In genomic region chr2:35861185-35861584, GRCm38 (mm10) we compare ENCODE assay signal across 19 mouse cellular contexts.
DNase-seq lines count a peak whose midpoint lies in the region; ATAC-seq and TF ChIP-seq lines count a peak whose summit lies in the region.
"Had no signal": no experiment of that assay in that cellular context is flagged by ENCODE, and none has a peak within 500 bp of the region (broad histone marks: within the 10 kb centered on the region; RNA-seq: fewer than 3 reads in every experiment).

No protein-coding gene starts in this region.

- no peak overlapping the region for H3K4me2 ChIP-seq in heart, embryonic 13.5 days
- no peak overlapping the region for H3K4me2 ChIP-seq in lung, embryonic 15.5 days
- H3K4me2 ChIP-seq: hindbrain, embryonic 12.5 days; liver, embryonic 11.5 days had no signal

- no peak for TF ChIP-seq POLR2A in heart, adult 2 months (IDR thresholded peaks at IDR 0.05; ENCODE audit: insufficient read depth, low read depth, low read length)

- no peak for TF ChIP-seq CTCF in heart, adult 2 months (IDR thresholded peaks at IDR 0.05)

- no peak for ATAC-seq in heart, embryonic 13.5 days (ENCODE audit: extremely low read depth, insufficient number of reproducible peaks, low FRiP score, low TSS enrichment)
- ATAC-seq in lung, embryonic 15.5 days (ENCODE audit: borderline replicate concordance, extremely low read depth, low FRiP score, low TSS enrichment): peak; percentile 52
- ATAC-seq in inflammation-experienced regulatory T-cells, adult 6 months: no peak
- ATAC-seq: intestine, embryonic 16.5 days had no signal

- H3K9ac ChIP-seq in heart, embryonic 13.5 days: no peak overlapping the region
- no peak overlapping the region for H3K9ac ChIP-seq in heart, adult 2 months (ENCODE audit: low read depth, low read length)
- no peak overlapping the region for H3K9ac ChIP-seq in lung, embryonic 15.5 days
- H3K9ac ChIP-seq: hindbrain, embryonic 12.5 days had no signal

- no peak for TF ChIP-seq EP300 in heart, adult 2 months (IDR thresholded peaks at IDR 0.05; ENCODE audit: insufficient read depth, low read depth, low read length)

- peaks cover 32% of the 10 kb centered on the region for H3K4me1 ChIP-seq in heart, embryonic 13.5 days
- no peaks in the 10 kb centered on the region for H3K4me1 ChIP-seq in heart, adult 2 months (ENCODE audit: control insufficient read depth, insufficient read depth, low read length)
- H3K4me1 ChIP-seq in lung, embryonic 15.5 days: peaks cover 17% of the 10 kb centered on the region; the same call in 1 of the 2 replicates

- peaks cover 19% of the 10 kb centered on the region for H3K27me3 ChIP-seq in heart, embryonic 13.5 days (replicated peaks)
- no peaks in the 10 kb centered on the region for H3K27me3 ChIP-seq in heart, adult 2 months (ENCODE audit: control insufficient read depth, insufficient read depth, low read length)
- H3K27me3 ChIP-seq in lung, embryonic 15.5 days: no peaks in the 10 kb centered on the region
- H3K27me3 ChIP-seq: hindbrain, embryonic 12.5 days had no signal

- no peaks in the 10 kb centered on the region for H3K36me3 ChIP-seq in heart, embryonic 13.5 days
- no peaks in the 10 kb centered on the region for H3K36me3 ChIP-seq in heart, adult 2 months (ENCODE audit: control insufficient read depth, insufficient read depth, low read length)
- H3K36me3 ChIP-seq in lung, embryonic 15.5 days: no peaks in the 10 kb centered on the region
- H3K36me3 ChIP-seq: hindbrain, embryonic 12.5 days had no signal

- intact Hi-C loops in heart, adult 2 months (cut with DNase I): no loop called here

- peak overlapping the region; percentile 56 for H3K27ac ChIP-seq in heart, embryonic 13.5 days (replicated peaks)
- no peak overlapping the region for H3K27ac ChIP-seq in heart, adult 2 months
- no peak overlapping the region for H3K27ac ChIP-seq in lung, embryonic 15.5 days
- H3K27ac ChIP-seq: hindbrain, embryonic 12.5 days; kidney, postnatal 0 days; stomach, postnatal 0 days had no signal

- WGBS in heart, embryonic 13.5 days: 47% methylated on average over 7 of the region's 7 CpGs
- 73% methylated on average over 7 of the region's 7 CpGs for WGBS in heart, adult 2 months
- 41% methylated on average over 7 of the region's 7 CpGs for WGBS in lung, embryonic 15.5 days

- H3K79me2 ChIP-seq in heart, adult 2 months (replicated peaks; ENCODE audit: control insufficient read depth, insufficient read depth, low read length): no peaks in the 10 kb centered on the region

- H3K4me3 ChIP-seq in heart, embryonic 13.5 days: no peak overlapping the region
- no peak overlapping the region for H3K4me3 ChIP-seq in heart, adult 2 months
- H3K4me3 ChIP-seq in lung, embryonic 15.5 days: no peak overlapping the region
- H3K4me3 ChIP-seq: erythroblast, embryonic 14.5 days; hindbrain, embryonic 12.5 days had no signal

- DNase-seq in heart, adult 2 months: no peak
- DNase-seq in lung, postnatal 25 days (ENCODE audit: low spot score): no peak
- peak; percentile 61 for DNase-seq in adrenal gland, postnatal 10 days
- peak; percentile 63 for DNase-seq in testis, postnatal 10 days (ENCODE audit: low spot score)
- DNase-seq: B cell, adult 2 months; cerebellum, adult 11 months; cerebellum, postnatal 25 days; layer of hippocampus, postnatal 36 days; lung, adult 2 months; thymus, postnatal 4 days had no signal

- no peaks in the 10 kb centered on the region for H3K9me3 ChIP-seq in heart, embryonic 13.5 days
- no peaks in the 10 kb centered on the region for H3K9me3 ChIP-seq in lung, embryonic 15.5 days
- H3K9me3 ChIP-seq: hindbrain, embryonic 12.5 days had no signal

Comparison
In these comparisons a context has a peak if more than half of its experiments do, and no peak if none do; other contexts are left out.
1. DNase-seq: peak in adrenal gland, postnatal 10 days (single experiment) and testis, postnatal 10 days (single experiment); none in heart, adult 2 months (0 of 2) and lung, postnatal 25 days (single experiment).